Mouse (Mus musculus) adrenal gland, postnatal 0 days (tissue): ENCODE results near the gene Arfgef3. TPM values are rescaled to one million over a fixed set of nuclear protein-coding genes. Genes with fewer than 3 reads are reported as not detected.

ENCODE experiments used
- polyA plus RNA-seq: library from polyadenylated mRNA; unstranded; fragments of >200 nt; fragmentation: Nextera tagmentation; extraction: Ambion mirVana; gene quantifications from 2 replicates; pipeline ENCODE4 v1.2.1, GENCODE M21; 2015

Gene Arfgef3
- 1.5 and 2.2 TPM in 2 replicates for polyA plus RNA-seq

GRCm38 (mm10) chr10:18743286-18744142 is at the start of gene Arfgef3:
TSS of gene Arfgef3 (minus strand) at chr10:18743949.

GRCm38 (mm10) chr10:18786693-18787092 is 42.9 kb upstream of the Arfgef3 start, which contains the start of gene Gm4922:
TSS of gene Gm4922 (minus strand) at chr10:18786793.

DNA sequence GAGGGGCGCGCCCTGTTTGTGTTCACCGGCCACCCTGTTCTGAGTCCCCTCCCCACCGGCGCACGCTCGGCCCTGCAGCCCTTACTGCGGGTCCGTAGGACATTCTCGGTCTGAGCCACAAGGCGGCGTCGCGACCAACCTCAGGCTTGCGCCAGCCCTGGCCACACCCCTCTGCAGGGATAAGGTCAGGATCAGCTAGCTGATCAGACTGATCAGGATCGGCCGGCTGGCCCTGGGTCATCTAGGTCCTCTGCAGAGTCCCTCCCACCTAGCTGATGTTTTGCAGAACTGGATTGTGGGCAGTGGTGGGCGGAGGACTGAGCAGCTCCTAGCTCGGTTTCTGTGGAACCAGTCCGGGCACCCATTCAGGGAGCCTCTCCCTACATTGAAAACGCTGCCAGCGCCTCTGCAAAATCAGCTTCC is 197.9 kb downstream of the Arfgef3 start, which contains the start of gene Hebp2:
Gene Hebp2 (minus strand): TSS at position 264 of the 423 bp plus-strand sequence.

Other genes starting within 250 kb of the Arfgef3 start
- gene Hebp2, start 197.9 kb downstream of the Arfgef3 start, polyA plus RNA-seq, result 9.3 and 11.8 TPM in 2 replicates
- 0.07 TPM in 1 of 2 replicates, not detected in the other for gene Gm4922, start 42.8 kb upstream of the Arfgef3 start, polyA plus RNA-seq
- gene Perp, start 101.1 kb upstream of the Arfgef3 start, polyA plus RNA-seq, result 5.7 and 14.7 TPM in 2 replicates